Mouse (Mus musculus): ENCODE measurements around the gene Gm20388.

DNA sequence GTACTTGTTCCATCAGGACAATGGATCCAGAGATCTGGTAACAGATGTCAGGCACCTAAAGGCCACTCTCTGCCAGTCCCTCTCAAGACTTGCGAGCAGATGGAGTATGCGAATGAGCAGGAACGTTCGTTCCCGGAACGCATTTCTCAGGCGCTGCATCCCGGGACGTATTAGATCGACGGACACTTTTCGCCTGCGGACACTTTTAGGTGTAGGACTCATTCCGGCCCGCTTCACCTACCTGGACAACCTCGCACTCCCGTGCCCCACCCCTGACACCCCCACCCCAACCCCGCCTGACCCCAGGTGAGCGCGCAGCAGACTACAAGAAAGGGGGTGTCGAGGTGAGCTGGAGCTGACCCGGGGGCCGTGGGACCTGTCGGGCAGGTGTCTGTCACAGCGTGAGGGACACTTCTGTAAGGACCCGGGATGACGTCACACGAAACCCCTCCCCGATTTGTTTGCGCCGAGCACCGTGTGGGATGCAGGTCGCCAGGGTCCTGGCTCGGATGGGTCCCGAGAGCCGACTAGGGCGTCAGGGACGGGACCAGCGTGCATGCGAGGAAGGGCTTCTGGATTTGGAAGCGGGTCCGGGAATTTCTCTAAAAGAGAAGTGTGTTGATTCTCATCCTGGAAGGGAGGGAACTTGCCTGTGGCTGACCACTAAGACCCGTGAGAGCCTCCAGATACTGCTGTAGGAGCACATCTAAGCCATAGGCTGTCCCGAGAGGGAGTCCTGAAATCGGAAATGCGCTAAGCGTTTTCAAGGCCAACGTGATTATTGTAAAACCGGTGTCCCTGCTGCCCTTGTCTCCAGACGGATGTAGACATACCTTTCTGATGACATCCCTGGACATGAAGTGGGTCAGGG is 2864.9 kb downstream of the Gm20388 start, which contains the start of gene Acsf3:
- TF ChIP-seq CTCF (IDR thresholded peaks at IDR 0.05; ENCODE audit: low read depth, low read length) (no peak), POLR2A (IDR thresholded peaks at IDR 0.05; ENCODE audit: insufficient read depth, low read length) (no peak)

Data from ES-Bruce4 (cell line).